Mouse (Mus musculus) MEL-GATA-1-ER (cell line): ENCODE data around the gene Ndufb10.
A peak's percentile ranks its signal among the peaks of the same experiment; 100 is the strongest.

Experiments used
- DNase-seq: peaks from one replicate; pipeline ENCODE4 v3.0.0-alpha.2; 2012; ENCODE audit warnings: low read depth; ENCODE audit errors: extremely low read depth

Ndufb10 gene

GRCm38 (mm10) chr17:24724184-24724583, at the start of gene Ndufb10:
Gene Ndufb10 (minus strand): TSS chr17:24724478.
- DNase-seq, result peak; percentile 73

- no peak for DNase-seq
These were observed 49.0 kb upstream of the Ndufb10 start for GRCm38 (mm10) chr17:24773241-24773640.

- DNase-seq, result no peak
These were observed 44.9 kb upstream of the Ndufb10 start for GRCm38 (mm10) chr17:24769146-24769545.

- no peak for DNase-seq
These were observed 42.1 kb upstream of the Ndufb10 start for GRCm38 (mm10) chr17:24766266-24766875.

GRCm38 (mm10) chr17:24765016-24765905, 41.0 kb upstream of the Ndufb10 start:
- no peak for DNase-seq

GRCm38 (mm10) chr17:24761121-24761520, 36.8 kb upstream of the Ndufb10 start:
- no peak for DNase-seq

- DNase-seq, result no peak
These were observed 33.1 kb upstream of the Ndufb10 start for GRCm38 (mm10) chr17:24757394-24757793.

- no peak for DNase-seq
These were observed 28.4 kb upstream of the Ndufb10 start, which contains the start of gene Hs3st6 for GRCm38 (mm10) chr17:24752415-24753394. Gene Hs3st6 (plus strand): TSS chr17:24752988.

GRCm38 (mm10) chr17:24751528-24751927, 27.2 kb upstream of the Ndufb10 start:
- no peak for DNase-seq

- DNase-seq, result no peak
These were observed 22.7 kb upstream of the Ndufb10 start for GRCm38 (mm10) chr17:24746986-24747385.

- DNase-seq, result peak; percentile 61
These were observed 21.5 kb upstream of the Ndufb10 start for GRCm38 (mm10) chr17:24745526-24746497.

GRCm38 (mm10) chr17:24744381-24744780, 20.1 kb upstream of the Ndufb10 start:
- DNase-seq, result no peak

GRCm38 (mm10) chr17:24743896-24744295, 19.6 kb upstream of the Ndufb10 start:
- DNase-seq, result no peak

GRCm38 (mm10) chr17:24742307-24742706, 18.0 kb upstream of the Ndufb10 start:
- DNase-seq, result no peak

- no peak for DNase-seq
These were observed 15.6 kb upstream of the Ndufb10 start for GRCm38 (mm10) chr17:24739926-24740325.

- DNase-seq, result no peak
These were observed 14.0 kb upstream of the Ndufb10 start for GRCm38 (mm10) chr17:24738238-24738637.

GRCm38 (mm10) chr17:24737135-24737810, 13.0 kb upstream of the Ndufb10 start:
- DNase-seq, result no peak

GRCm38 (mm10) chr17:24736330-24737051, 12.2 kb upstream of the Ndufb10 start, which contains the start of gene Msrb1:
Gene Msrb1 (plus strand): TSS chr17:24736642.
- DNase-seq, result peak; percentile 97

- no peak for DNase-seq
These were observed 11.2 kb upstream of the Ndufb10 start for GRCm38 (mm10) chr17:24735446-24735845.
